Mouse (Mus musculus): ENCODE measurements at regions not wholly inside any gene's neighbourhood (a gene's known extent, or its start where the extent isn't known, plus 50 kb on each side); places are given as distances from the start of the nearest gene placed in this dataset.
"Not testable (repeated sequence)": the region's sequence is repeated elsewhere in the genome, so short reads cannot be mapped to it uniquely, and the experiment has no call there.

DNA sequence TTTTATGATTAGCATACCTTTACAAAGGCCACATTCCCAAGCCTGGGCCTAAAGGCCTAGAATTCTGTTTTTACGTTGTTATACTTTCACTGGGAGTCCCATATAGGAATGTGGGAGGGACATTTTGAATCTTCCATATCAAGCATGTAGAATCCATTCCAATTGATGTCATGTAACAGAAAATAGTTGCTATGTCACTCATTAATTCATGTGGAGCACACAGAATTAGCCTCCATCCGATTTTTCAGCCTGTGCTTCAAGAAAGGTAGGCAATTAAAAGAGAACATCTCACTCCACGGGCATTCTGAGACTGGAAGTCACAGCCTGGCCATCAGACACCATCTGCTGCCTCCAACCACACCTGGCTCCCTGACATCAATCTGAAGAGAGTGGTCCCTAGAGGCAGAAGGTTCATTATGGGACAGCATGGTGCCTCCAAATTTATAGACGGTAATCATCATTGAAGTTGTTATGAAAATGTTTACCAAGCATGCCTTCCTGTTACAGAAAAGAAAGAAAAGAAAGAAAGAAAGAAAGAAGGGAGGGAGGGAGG, 436.9 kb upstream of the Sphkap start:
- H3K79me2 ChIP-seq (ENCODE audit: control insufficient read depth, insufficient read depth) = no peaks in the 10 kb centered on the region
- no peaks in the 10 kb centered on the region for H3K27me3 ChIP-seq (ENCODE audit: control insufficient read depth, insufficient read depth, insufficient read length)
- H3K4me3 ChIP-seq (ENCODE audit: insufficient read depth, poor library complexity, severe bottlenecking) = no peak overlapping the region
- H3K36me3 ChIP-seq (ENCODE audit: control insufficient read depth, insufficient read depth) = no peaks in the 10 kb centered on the region
- TF ChIP-seq USF1 (IDR thresholded peaks at IDR 0.05; ENCODE audit: low read depth) = no peak
- no peak for TF ChIP-seq MYOD1 (IDR thresholded peaks at IDR 0.05; ENCODE audit: control insufficient read depth, insufficient read length, low read depth)
- no peak for TF ChIP-seq CTCF (IDR thresholded peaks at IDR 0.05; ENCODE audit: control insufficient read depth, insufficient read depth, insufficient read length)
- no peak for TF ChIP-seq MYOG (IDR thresholded peaks at IDR 0.05; ENCODE audit: control insufficient read depth, extremely low read depth, insufficient read length)
- TF ChIP-seq MAX (IDR thresholded peaks at IDR 0.05) = no peak
- no peak for TF ChIP-seq FOSL1 (IDR thresholded peaks at IDR 0.05; ENCODE audit: insufficient read depth, low read length, poor library complexity, severe bottlenecking)
- no peak for TF ChIP-seq CEBPB (IDR thresholded peaks at IDR 0.05; ENCODE audit: low read depth)
- H3ac ChIP-seq (ENCODE audit: control insufficient read depth, insufficient read length, low read depth) = no peak overlapping the region
- no peaks in the 10 kb centered on the region for H3K79me3 ChIP-seq (ENCODE audit: low read depth)

DNA sequence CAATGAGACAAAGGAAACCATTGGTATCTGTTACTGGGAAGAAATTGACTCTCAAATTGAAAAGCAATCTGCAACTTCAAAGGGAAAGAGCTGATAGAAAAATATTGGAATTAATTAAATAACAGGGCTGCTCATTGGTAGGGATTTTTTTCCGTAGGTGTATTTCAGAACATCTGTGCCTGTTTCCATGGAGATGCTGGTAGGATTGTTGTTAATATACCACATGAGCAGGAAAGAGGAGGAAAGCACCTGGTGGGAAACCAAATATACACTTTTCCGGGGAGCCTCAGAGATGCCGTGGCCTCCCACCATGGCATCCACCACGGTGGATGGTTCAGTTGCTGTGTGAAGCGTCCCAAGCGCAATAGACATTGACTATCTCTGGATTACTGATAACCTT, 428.0 kb upstream of the Sphkap start:
- H3K27me3 ChIP-seq (ENCODE audit: control insufficient read depth, insufficient read depth, insufficient read length) = no peaks in the 10 kb centered on the region
- TF ChIP-seq MYOD1 (IDR thresholded peaks at IDR 0.05; ENCODE audit: control insufficient read depth, insufficient read length, low read depth) = no peak
- TF ChIP-seq USF1 (IDR thresholded peaks at IDR 0.05; ENCODE audit: low read depth) = no peak
- no peak for TF ChIP-seq CEBPB (IDR thresholded peaks at IDR 0.05; ENCODE audit: low read depth)
- TF ChIP-seq MYOG (IDR thresholded peaks at IDR 0.05; ENCODE audit: control insufficient read depth, extremely low read depth, insufficient read length) = no peak
- no peak for TF ChIP-seq FOSL1 (IDR thresholded peaks at IDR 0.05; ENCODE audit: insufficient read depth, low read length, poor library complexity, severe bottlenecking)
- TF ChIP-seq MAX (IDR thresholded peaks at IDR 0.05) = no peak
- no peak for TF ChIP-seq CTCF (IDR thresholded peaks at IDR 0.05; ENCODE audit: control insufficient read depth, insufficient read depth, insufficient read length)
- no peak overlapping the region for H3ac ChIP-seq (ENCODE audit: control insufficient read depth, insufficient read length, low read depth)
- no peaks in the 10 kb centered on the region for H3K79me3 ChIP-seq (ENCODE audit: low read depth)
- H3K36me3 ChIP-seq (ENCODE audit: control insufficient read depth, insufficient read depth) = no peaks in the 10 kb centered on the region
- H3K4me3 ChIP-seq (ENCODE audit: insufficient read depth, poor library complexity, severe bottlenecking) = no peak overlapping the region
- no peaks in the 10 kb centered on the region for H3K79me2 ChIP-seq (ENCODE audit: control insufficient read depth, insufficient read depth)

DNA sequence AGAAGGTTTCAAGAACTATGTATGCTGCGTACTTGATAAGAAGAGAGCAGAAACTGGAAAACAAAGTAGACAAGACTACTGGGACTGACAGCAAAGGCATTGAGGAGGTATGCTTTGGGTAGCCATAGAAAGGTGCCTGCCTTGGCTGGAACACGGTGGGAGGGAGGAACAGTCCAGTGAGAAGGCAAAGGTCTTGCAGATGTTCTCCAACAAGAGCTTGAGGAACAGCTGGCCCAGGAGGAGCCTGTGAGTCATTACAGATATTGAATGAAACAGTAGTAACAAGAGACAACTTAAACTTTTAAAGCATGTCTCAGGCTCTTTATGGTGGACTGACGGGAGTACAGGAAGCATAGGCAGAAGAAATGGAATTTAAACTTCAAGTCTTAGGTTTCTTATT, 424.9 kb upstream of the Sphkap start:
- Histone ChIP-seq H3K27me3 (ENCODE audit: control insufficient read depth, insufficient read depth, insufficient read length) (no peaks in the 10 kb centered on the region), H3K79me3 (ENCODE audit: low read depth) (no peaks in the 10 kb centered on the region), H3K36me3 (ENCODE audit: control insufficient read depth, insufficient read depth) (no peaks in the 10 kb centered on the region), H3ac (ENCODE audit: control insufficient read depth, insufficient read length, low read depth) (no peak overlapping the region), H3K79me2 (ENCODE audit: control insufficient read depth, insufficient read depth) (no peaks in the 10 kb centered on the region), H3K4me3 (ENCODE audit: insufficient read depth, poor library complexity, severe bottlenecking) (no peak overlapping the region)
- TF ChIP-seq MAX (IDR thresholded peaks at IDR 0.05) (no peak), MYOG (IDR thresholded peaks at IDR 0.05; ENCODE audit: control insufficient read depth, extremely low read depth, insufficient read length) (no peak), FOSL1 (IDR thresholded peaks at IDR 0.05; ENCODE audit: insufficient read depth, low read length, poor library complexity, severe bottlenecking) (no peak), CEBPB (IDR thresholded peaks at IDR 0.05; ENCODE audit: low read depth) (no peak), USF1 (IDR thresholded peaks at IDR 0.05; ENCODE audit: low read depth) (no peak), CTCF (IDR thresholded peaks at IDR 0.05; ENCODE audit: control insufficient read depth, insufficient read depth, insufficient read length) (no peak), MYOD1 (IDR thresholded peaks at IDR 0.05; ENCODE audit: control insufficient read depth, insufficient read length, low read depth) (no peak)

DNA sequence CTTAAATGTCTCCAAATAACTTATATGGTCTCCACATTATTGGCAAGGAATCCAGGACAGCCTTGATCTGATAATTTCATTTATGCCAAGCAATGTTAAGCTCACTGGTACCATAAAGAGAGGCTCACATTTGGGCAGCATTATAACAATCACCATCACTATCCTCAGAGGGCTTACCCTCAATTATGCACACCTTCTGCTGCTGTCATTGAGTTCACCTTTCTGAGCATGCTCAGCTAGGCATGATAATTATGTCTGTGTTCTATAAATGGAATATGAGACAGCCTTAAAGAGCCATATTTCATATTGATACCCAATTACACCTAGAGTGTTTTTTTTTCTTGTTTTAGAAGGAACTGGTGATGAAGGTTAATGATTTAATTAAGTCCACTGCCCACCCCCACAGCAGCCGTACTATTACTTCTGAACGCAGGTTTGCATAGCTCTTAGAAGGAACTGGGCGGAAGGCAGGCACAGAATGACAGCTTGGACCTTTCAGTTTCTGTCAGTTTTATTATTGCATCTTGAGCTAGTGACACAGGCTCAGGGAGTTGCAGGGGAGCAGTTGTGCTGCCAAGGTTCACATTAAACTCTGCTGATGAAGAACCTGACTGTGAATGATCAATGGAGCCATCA, 424.0 kb upstream of the Sphkap start:
- H3K36me3 ChIP-seq (ENCODE audit: control insufficient read depth, insufficient read depth) = no peaks in the 10 kb centered on the region
- H3ac ChIP-seq (ENCODE audit: control insufficient read depth, insufficient read length, low read depth) = no peak overlapping the region
- H3K79me2 ChIP-seq (ENCODE audit: control insufficient read depth, insufficient read depth) = no peaks in the 10 kb centered on the region
- no peak for TF ChIP-seq CTCF (IDR thresholded peaks at IDR 0.05; ENCODE audit: control insufficient read depth, insufficient read depth, insufficient read length)
- no peak for TF ChIP-seq CEBPB (IDR thresholded peaks at IDR 0.05; ENCODE audit: low read depth)
- TF ChIP-seq MAX (IDR thresholded peaks at IDR 0.05) = no peak
- TF ChIP-seq MYOG (IDR thresholded peaks at IDR 0.05; ENCODE audit: control insufficient read depth, extremely low read depth, insufficient read length) = no peak
- no peak for TF ChIP-seq FOSL1 (IDR thresholded peaks at IDR 0.05; ENCODE audit: insufficient read depth, low read length, poor library complexity, severe bottlenecking)
- no peak for TF ChIP-seq USF1 (IDR thresholded peaks at IDR 0.05; ENCODE audit: low read depth)
- no peak for TF ChIP-seq MYOD1 (IDR thresholded peaks at IDR 0.05; ENCODE audit: control insufficient read depth, insufficient read length, low read depth)
- H3K4me3 ChIP-seq (ENCODE audit: insufficient read depth, poor library complexity, severe bottlenecking) = no peak overlapping the region
- no peaks in the 10 kb centered on the region for H3K79me3 ChIP-seq (ENCODE audit: low read depth)
- H3K27me3 ChIP-seq (ENCODE audit: control insufficient read depth, insufficient read depth, insufficient read length) = no peaks in the 10 kb centered on the region

DNA sequence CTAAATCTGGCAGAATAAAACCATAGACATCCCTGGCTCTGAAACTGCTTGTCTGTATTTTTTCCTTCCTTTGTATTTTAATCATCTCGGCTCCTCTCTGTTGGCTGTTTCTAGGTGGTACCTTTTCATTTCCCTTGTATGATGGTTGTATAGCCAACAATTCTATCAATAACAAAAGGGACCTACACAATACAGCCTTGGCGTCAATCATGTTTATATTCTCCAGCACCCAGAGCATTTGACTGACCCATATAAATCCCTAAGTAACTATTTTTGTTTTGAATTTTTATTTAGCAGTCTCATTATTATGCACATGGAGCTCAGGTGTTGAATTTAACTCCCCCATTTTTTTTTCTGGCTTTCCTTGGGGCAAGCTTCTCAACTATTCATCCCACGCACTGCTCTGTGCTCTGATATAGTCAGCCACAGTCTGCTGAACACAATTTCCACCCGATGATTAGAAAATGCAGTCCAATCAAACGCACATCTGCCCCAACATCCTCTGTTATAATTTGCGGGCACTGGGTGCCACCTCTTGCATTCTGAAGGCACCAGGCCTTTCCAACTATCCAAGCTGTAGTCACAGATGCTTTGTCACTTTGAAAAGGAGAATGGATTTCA, 422.1 kb upstream of the Sphkap start:
- Histone ChIP-seq H3K27me3 (ENCODE audit: control insufficient read depth, insufficient read depth, insufficient read length) (no peaks in the 10 kb centered on the region), H3K4me3 (ENCODE audit: insufficient read depth, poor library complexity, severe bottlenecking) (no peak overlapping the region), H3K79me3 (ENCODE audit: low read depth) (no peaks in the 10 kb centered on the region), H3ac (ENCODE audit: control insufficient read depth, insufficient read length, low read depth) (no peak overlapping the region), H3K36me3 (ENCODE audit: control insufficient read depth, insufficient read depth) (no peaks in the 10 kb centered on the region), H3K79me2 (ENCODE audit: control insufficient read depth, insufficient read depth) (no peaks in the 10 kb centered on the region)
- TF ChIP-seq FOSL1 (IDR thresholded peaks at IDR 0.05; ENCODE audit: insufficient read depth, low read length, poor library complexity, severe bottlenecking) (no peak), MYOG (IDR thresholded peaks at IDR 0.05; ENCODE audit: control insufficient read depth, extremely low read depth, insufficient read length) (no peak), USF1 (IDR thresholded peaks at IDR 0.05; ENCODE audit: low read depth) (no peak), MAX (IDR thresholded peaks at IDR 0.05) (no peak), CTCF (IDR thresholded peaks at IDR 0.05; ENCODE audit: control insufficient read depth, insufficient read depth, insufficient read length) (no peak), CEBPB (IDR thresholded peaks at IDR 0.05; ENCODE audit: low read depth) (no peak), MYOD1 (IDR thresholded peaks at IDR 0.05; ENCODE audit: control insufficient read depth, insufficient read length, low read depth) (no peak)

DNA sequence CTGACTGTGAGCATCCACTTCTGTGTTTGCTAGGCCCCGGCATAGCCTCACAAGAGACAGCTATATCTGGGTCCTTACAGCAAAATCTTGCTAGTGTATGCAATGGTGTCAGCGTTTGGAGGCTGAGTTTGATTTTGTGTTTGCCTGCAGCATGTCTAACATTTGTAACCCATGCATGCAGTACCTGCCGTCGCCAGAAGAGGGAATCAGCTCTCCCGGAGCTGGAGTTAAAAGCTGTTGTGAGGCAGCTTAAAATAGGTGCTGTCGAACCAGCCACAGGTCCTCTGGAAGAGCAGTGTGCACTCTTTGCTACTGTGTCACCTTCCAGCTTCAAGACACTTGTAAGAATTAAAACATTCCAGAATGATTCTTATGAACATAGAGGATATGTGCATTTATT, 403.2 kb upstream of the Sphkap start:
- not testable (repeated sequence) for H3ac ChIP-seq (ENCODE audit: control insufficient read depth, insufficient read length, low read depth); H3K79me3 ChIP-seq (ENCODE audit: low read depth); H3K36me3 ChIP-seq (ENCODE audit: control insufficient read depth, insufficient read depth); H3K4me3 ChIP-seq (ENCODE audit: insufficient read depth, poor library complexity, severe bottlenecking); H3K79me2 ChIP-seq (ENCODE audit: control insufficient read depth, insufficient read depth); H3K27me3 ChIP-seq (ENCODE audit: control insufficient read depth, insufficient read depth, insufficient read length)

All from C2C12 (cell line).